Mouse (Mus musculus) central nervous system, embryonic 14 days (tissue): ENCODE data around the gene Adgrf5. TPM values are rescaled to one million over a fixed set of nuclear protein-coding genes. Genes with fewer than 3 reads are reported as not detected.

Experiments used
- polyA plus RNA-seq: library from polyadenylated mRNA; depleted of rRNA; stranded (reverse); fragments of >200 nt; gene quantifications from 2 replicates; pipeline ENCODE4 v1.2.3, GENCODE M21; 2012; rRNA removed

The Adgrf5 gene
- polyA plus RNA-seq: 8.6 and 9.2 TPM in 2 replicates

GRCm38 (mm10) chr17:43359826-43360619 lies at the start of gene Adgrf5:
Adgrf5 (plus strand) TSS chr17:43360451.

DNA sequence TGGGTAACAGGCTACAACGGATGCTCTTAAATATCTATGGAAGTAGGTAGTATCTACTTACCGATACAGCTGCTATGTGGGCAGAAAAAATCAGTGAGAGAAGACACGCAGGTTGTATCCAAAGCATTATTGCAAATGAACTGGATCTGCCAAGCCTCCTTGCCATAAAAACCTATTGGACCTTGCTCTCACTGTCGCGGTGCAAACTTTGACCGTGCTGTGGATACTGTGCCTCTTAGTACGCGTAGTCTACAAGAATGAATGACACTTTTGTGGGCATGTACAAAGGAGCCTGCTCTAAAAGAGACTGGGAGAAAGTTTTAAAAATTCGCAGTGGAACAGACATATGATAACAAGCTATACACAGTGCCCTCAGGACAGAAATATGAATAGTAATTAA lies 142.3 kb downstream of the Adgrf5 start, which contains the start of gene Mep1a:
Gene Mep1a, minus strand, starts transcription at position 221 of the 400 bp plus-strand sequence.

Other genes with a start within 250 kb of the Adgrf5 start
- gene Adgrf1, start 90.1 kb upstream of the Adgrf5 start, polyA plus RNA-seq: 0.03 TPM in 1 of 2 replicates, not detected in the other
- 0.04 and 0.08 TPM in 2 replicates for gene Mep1a, start 142.4 kb downstream of the Adgrf5 start, polyA plus RNA-seq
- gene Ankrd66, start 183.2 kb downstream of the Adgrf5 start, polyA plus RNA-seq: 0.86 and 1.0 TPM in 2 replicates
- gene Pla2g7, start 207.6 kb downstream of the Adgrf5 start, polyA plus RNA-seq: 8.8 and 12.9 TPM in 2 replicates